Mouse (Mus musculus) ovary, postnatal 14 days (tissue): ENCODE data around the gene Lrrc74b.

Experiments
- DNase-seq: peaks from one replicate; pipeline ENCODE4 v3.0.0; 2022; ENCODE audit warnings: low spot score

Lrrc74b gene

DNA sequence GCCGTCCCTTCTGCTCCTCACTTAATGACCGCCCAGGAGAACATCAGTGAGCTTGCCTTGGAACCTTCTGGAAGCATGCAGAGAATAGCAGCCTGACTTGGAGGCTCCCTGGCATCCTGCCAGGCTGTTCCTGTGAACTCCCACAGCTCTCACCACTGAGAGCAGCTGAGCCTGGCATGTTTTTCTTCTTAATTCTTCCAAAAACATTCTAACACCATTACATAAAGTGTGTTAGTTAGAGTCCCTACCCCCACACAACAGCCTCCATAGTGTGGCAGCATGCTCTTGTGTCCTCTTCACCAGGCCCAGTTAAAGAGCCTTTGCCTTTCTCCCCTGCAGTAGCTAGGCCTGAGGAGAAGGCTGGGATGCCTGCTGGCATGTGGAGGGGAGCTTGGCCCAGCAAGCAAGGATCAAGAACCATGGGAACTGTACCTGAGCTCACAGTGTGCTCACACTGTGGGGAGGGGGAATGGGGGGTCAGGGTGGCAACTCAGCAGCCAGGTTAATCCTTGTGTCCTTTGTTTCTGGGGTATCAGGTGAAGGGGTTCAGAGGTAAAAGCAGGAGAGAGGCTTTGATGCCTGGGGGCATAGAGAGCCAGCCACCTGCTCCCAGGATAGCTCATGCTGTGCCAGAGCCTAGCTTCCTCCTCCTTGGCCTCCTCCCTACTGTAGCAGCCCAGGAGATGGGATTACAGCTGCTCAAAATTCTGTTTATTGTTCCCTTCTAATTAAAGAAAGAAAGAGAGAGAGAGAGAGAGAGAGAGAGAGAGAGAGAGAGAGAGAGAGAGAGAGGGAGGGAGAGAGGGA, 64.3 kb downstream of the Lrrc74b start:
- DNase-seq: peak; percentile 54
